Mouse (Mus musculus): ENCODE measurements around the gene Pola2. TPM values are rescaled to one million over a fixed set of nuclear protein-coding genes. Genes with fewer than 3 reads are reported as not detected.
A peak's percentile ranks its signal among the peaks of the same experiment; 100 is the strongest.

The Pola2 gene
- total and polyA plus RNA-seq, 3 experiments: 77.3 to 126 (median 99.4) TPM

DNA sequence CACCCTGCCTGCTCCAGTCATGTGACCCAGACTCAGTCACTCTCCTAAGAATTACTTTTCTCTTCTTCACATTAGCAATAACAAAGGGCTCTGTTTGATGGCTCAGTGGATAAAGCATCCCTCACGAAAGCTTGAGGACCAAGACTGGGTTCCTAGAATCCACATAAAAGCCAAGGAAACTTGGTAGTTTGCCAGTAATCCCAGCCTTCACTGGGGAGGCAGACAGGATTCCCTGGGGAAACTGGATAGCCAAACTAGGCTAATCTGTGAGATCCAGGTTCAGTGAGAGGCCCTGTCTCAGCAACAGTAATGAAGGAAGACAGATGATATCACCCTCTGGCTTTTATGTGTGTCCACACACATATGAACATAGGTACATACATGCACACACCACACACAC, 26.9 kb upstream of the Pola2 start:
- no peak overlapping the region for H3K9ac ChIP-seq (ENCODE audit: control insufficient read depth, low read depth, low read length, poor library complexity, severe bottlenecking)
- H3K4me3 ChIP-seq (ENCODE audit: control insufficient read depth in 1 of 2, insufficient read depth in 1 of 2, low read depth in 2 of 2, low read length in 2 of 2): no peak overlapping the region
- H3K36me3 ChIP-seq (ENCODE audit: control insufficient read depth in 1 of 2, insufficient read depth in 2 of 2, low read length in 2 of 2): peaks cover 0 to 8% of the 10 kb centered on the region in 2 experiments; a peak in 3 of 4 replicates
- H3K27ac ChIP-seq (ENCODE audit: control insufficient read depth, low read depth, low read length): no peak overlapping the region
- DNase-seq (ENCODE audit: low read depth, low spot score): no peak
- H3K4me1 ChIP-seq (ENCODE audit: control insufficient read depth in 1 of 2, insufficient read depth in 2 of 2, low read length in 2 of 2): peaks cover 3 to 15% of the 10 kb centered on the region in 2 experiments
- TF ChIP-seq USF1 (IDR thresholded peaks at IDR 0.05; ENCODE audit: low read depth, low read length) (0 out of 2 replicates have a peak, but pooled peaks have one; percentile 30), HCFC1 (IDR thresholded peaks at IDR 0.05; ENCODE audit: low read depth, low read length) (no peak)
- H3K27me3 ChIP-seq (ENCODE audit: control insufficient read depth in 1 of 2, insufficient read depth in 2 of 2, low read length in 2 of 2): no peaks in the 10 kb centered on the region
- H3K9me3 ChIP-seq (replicated peaks; ENCODE audit: insufficient read depth, low read length): no peaks in the 10 kb centered on the region
- no peaks in the 10 kb centered on the region for H3K79me2 ChIP-seq (ENCODE audit: control insufficient read depth, insufficient read depth, low read length, poor library complexity)

DNA sequence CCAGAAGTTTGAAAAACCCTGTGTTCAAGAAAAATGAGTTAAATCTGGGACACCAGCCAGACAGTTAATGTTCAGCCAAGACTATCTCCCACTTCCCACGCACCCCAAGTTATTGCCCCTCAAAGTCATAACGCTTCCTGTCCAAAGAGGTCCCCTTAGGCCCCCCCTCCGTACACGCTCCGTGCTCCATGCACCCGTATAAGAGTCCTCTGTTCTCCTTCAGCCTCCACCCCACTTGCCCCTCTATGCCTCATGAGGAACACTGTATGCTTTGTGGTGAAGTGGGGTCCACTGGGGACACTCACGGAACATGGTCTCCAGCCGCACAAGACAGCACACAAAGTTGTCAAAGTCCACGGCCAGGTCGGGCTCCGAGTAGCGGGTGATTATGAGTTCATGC, 26.0 kb upstream of the Pola2 start:
- TF ChIP-seq RAD21 (IDR thresholded peaks at IDR 0.05; ENCODE audit: low read depth, low read length) (no peak), ZNF384 (IDR thresholded peaks at IDR 0.05; ENCODE audit: low read depth, low read length) (no peak), GABPA (IDR thresholded peaks at IDR 0.05; ENCODE audit: low read depth, low read length) (no peak), USF2 (IDR thresholded peaks at IDR 0.05; ENCODE audit: borderline replicate concordance in 1 of 2, insufficient read depth in 1 of 2, low read depth in 1 of 2, low read length in 2 of 2) (no peak), UBTF (IDR thresholded peaks at IDR 0.05; ENCODE audit: borderline replicate concordance, insufficient read depth, low read depth, low read length) (no peak), ZMIZ1 (IDR thresholded peaks at IDR 0.05; ENCODE audit: low read depth, low read length) (no peak), MAZ (IDR thresholded peaks at IDR 0.05; ENCODE audit: low read depth, low read length) (no peak)
- Histone ChIP-seq H3K27ac (ENCODE audit: control insufficient read depth, low read depth, low read length) (no peak overlapping the region), H3K9ac (ENCODE audit: control insufficient read depth, low read depth, low read length, poor library complexity, severe bottlenecking) (no peak overlapping the region), H3K36me3 (ENCODE audit: control insufficient read depth in 1 of 2, insufficient read depth in 2 of 2, low read length in 2 of 2) (peaks cover 0 to 8% of the 10 kb centered on the region in 2 experiments; a peak in 3 of 4 replicates), H3K27me3 (ENCODE audit: control insufficient read depth in 1 of 2, insufficient read depth in 2 of 2, low read length in 2 of 2) (no peaks in the 10 kb centered on the region), H3K79me2 (ENCODE audit: control insufficient read depth, insufficient read depth, low read length, poor library complexity) (no peaks in the 10 kb centered on the region), H3K4me3 (ENCODE audit: control insufficient read depth in 1 of 2, insufficient read depth in 1 of 2, low read depth in 2 of 2, low read length in 2 of 2) (no peak overlapping the region), H3K4me1 (ENCODE audit: control insufficient read depth in 1 of 2, insufficient read depth in 2 of 2, low read length in 2 of 2) (peaks cover 3 to 15% of the 10 kb centered on the region in 2 experiments), H3K9me3 (replicated peaks; ENCODE audit: insufficient read depth, low read length) (no peaks in the 10 kb centered on the region)
- no peak for DNase-seq (ENCODE audit: low read depth, low spot score)

- H3K4me3 ChIP-seq (ENCODE audit: control insufficient read depth in 1 of 2, insufficient read depth in 1 of 2, low read depth in 2 of 2, low read length in 2 of 2): no peak overlapping the region
- H3K27me3 ChIP-seq (ENCODE audit: control insufficient read depth in 1 of 2, insufficient read depth in 2 of 2, low read length in 2 of 2): no peaks in the 10 kb centered on the region
These were observed 25.6 kb upstream of the Pola2 start for GRCm38 (mm10) chr19:5989585-5989984.

More at GRCm38 (mm10) chr19:5989585-5989984, 25.6 kb upstream of the Pola2 start:
- Histone ChIP-seq H3K9me3 (replicated peaks; ENCODE audit: insufficient read depth, low read length) (no peaks in the 10 kb centered on the region), H3K27ac (ENCODE audit: control insufficient read depth, low read depth, low read length) (no peak overlapping the region), H3K36me3 (ENCODE audit: control insufficient read depth in 1 of 2, insufficient read depth in 2 of 2, low read length in 2 of 2) (peaks cover 0 to 8% of the 10 kb centered on the region in 2 experiments; a peak in 3 of 4 replicates), H3K4me1 (ENCODE audit: control insufficient read depth in 1 of 2, insufficient read depth in 2 of 2, low read length in 2 of 2) (peaks cover 3 to 15% of the 10 kb centered on the region in 2 experiments), H3K79me2 (ENCODE audit: control insufficient read depth, insufficient read depth, low read length, poor library complexity) (no peaks in the 10 kb centered on the region), H3K9ac (ENCODE audit: control insufficient read depth, low read depth, low read length, poor library complexity, severe bottlenecking) (no peak overlapping the region)
- DNase-seq (ENCODE audit: low read depth, low spot score): no peak
- TF ChIP-seq ZC3H11A (IDR thresholded peaks at IDR 0.05; ENCODE audit: low read depth, low read length) (no peak), POLR2AphosphoS5 (IDR thresholded peaks at IDR 0.05; ENCODE audit: borderline replicate concordance, low read depth, low read length) (no peak), MAZ (IDR thresholded peaks at IDR 0.05; ENCODE audit: low read depth, low read length) (no peak), POLR2A (IDR thresholded peaks at IDR 0.05; ENCODE audit: control insufficient read depth in 1 of 2, insufficient read depth in 1 of 2, low read depth in 1 of 2, low read length in 2 of 2, poor library complexity in 1 of 2) (no peak), NRF1 (IDR thresholded peaks at IDR 0.05; ENCODE audit: insufficient read depth, low read depth, low read length, poor library complexity, severe bottlenecking) (no peak)
